Mouse (Mus musculus) ES-E14 (cell line): ENCODE data around the gene Fibp. TPM values are rescaled to one million over a fixed set of nuclear protein-coding genes. Genes with fewer than 3 reads are reported as not detected.
A peak's percentile ranks its signal among the peaks of the same experiment; 100 is the strongest.

Experiments
- DNase-seq: peaks from one replicate; pipeline ENCODE4 v3.0.0-alpha.2; 2013; ENCODE audit warnings: low read depth, low spot score
- H3K27ac ChIP-seq: 2 replicates; pipeline ENCODE4 v1.5.1; 2012; ENCODE audit warnings: low read depth, mild to moderate bottlenecking, low read length, moderate library complexity, mixed read lengths; ENCODE audit not compliant: poor library complexity, insufficient read depth, severe bottlenecking
- H3K36me3 ChIP-seq: 2 replicates; pipeline ENCODE4 v1.6.1; 2012; ENCODE audit warnings: mild to moderate bottlenecking, low read length, moderate library complexity, mixed read lengths; ENCODE audit not compliant: control insufficient read depth, poor library complexity, insufficient read depth, severe bottlenecking
- H3K4me1 ChIP-seq, 2 experiments: fragments of 150-350 bp in 1 of 2; sonication (generic) in 1 of 2; 2 replicates each; pipeline ENCODE4 v1.6.1; 2012; ENCODE audit warnings: low read length in 2 of 2, mild to moderate bottlenecking in 1 of 2, mixed read lengths in 1 of 2; ENCODE audit not compliant: control insufficient read depth in 2 of 2, insufficient read depth in 2 of 2, poor library complexity in 1 of 2
- H3K4me3 ChIP-seq, 2 experiments: fragments of 150-350 bp in 1 of 2; sonication (generic) in 1 of 2; 2 replicates each; pipeline ENCODE4 v1.5.1; 2012; ENCODE audit warnings: low read length in 2 of 2, low read depth in 1 of 2, mild to moderate bottlenecking in 1 of 2, mixed read lengths in 1 of 2; ENCODE audit not compliant: insufficient read depth in 1 of 2, poor library complexity in 1 of 2, severe bottlenecking in 1 of 2
- H3K9ac ChIP-seq: 2 replicates; pipeline ENCODE4 v1.6.1; 2012; ENCODE audit warnings: low read depth, mild to moderate bottlenecking, low read length, mixed read lengths; ENCODE audit not compliant: poor library complexity, insufficient read depth, severe bottlenecking
- H3K9me3 ChIP-seq: fragments of 150-350 bp; sonication (generic); 2 replicates; pipeline ENCODE4 v1.6.1; 2012; ENCODE audit warnings: low read depth, mild to moderate bottlenecking, low read length; ENCODE audit not compliant: control insufficient read depth, insufficient read depth
- CHD2 ChIP-seq: IDR thresholded peaks from 2 replicates; pipeline ENCODE4 v1.6.1; 2014; ENCODE audit warnings: mild to moderate bottlenecking, low read depth, low read length, inconsistent platforms
- HCFC1 ChIP-seq: IDR thresholded peaks from 2 replicates; pipeline ENCODE4 v1.6.1; 2012; ENCODE audit warnings: low read length, inconsistent platforms, borderline replicate concordance; ENCODE audit not compliant: insufficient read depth
- MAFK ChIP-seq: IDR thresholded peaks from 2 replicates; pipeline ENCODE4 v1.6.1; 2014; ENCODE audit warnings: mild to moderate bottlenecking, low read depth, low read length, inconsistent platforms; ENCODE audit not compliant: insufficient read depth
- ZC3H11A ChIP-seq: IDR thresholded peaks from 2 replicates; pipeline ENCODE4 v1.6.1; 2012; ENCODE audit warnings: low read depth, mild to moderate bottlenecking, inconsistent platforms, low read length, borderline replicate concordance
- ZNF384 ChIP-seq: IDR thresholded peaks from 2 replicates; pipeline ENCODE4 v1.6.1; 2012; ENCODE audit warnings: low read depth, low read length, inconsistent platforms
- in situ Hi-C, 2 experiments: fragments of 600-800 bp; cut with MboI; formaldehyde crosslinking; loops; one replicate each; pipeline ENCODE4 v1.15.1; 2025; ENCODE audit warnings: low sequenced_read_pairs in 2 of 2, inconsistent platforms in 1 of 2; ENCODE audit not compliant: unreplicated experiment in 2 of 2
- total RNA-seq: library from RNA; depleted of rRNA; stranded (reverse); fragments of 300-350 nt; gene quantifications from 2 replicates; pipeline ENCODE4 v1.2.3, GENCODE M21; 2012

Fibp gene
- total RNA-seq, 1 experiment = 52.4 TPM

- TF ChIP-seq ZNF384 (no peak), CHD2 (no peak), HCFC1 (no peak)
- peak overlapping the region; percentile 84 to 93 for H3K4me3 ChIP-seq
- in situ Hi-C loops = no loop called here
- peaks cover 6 to 14% of the 10 kb centered on the region in 2 experiments; a peak in 3 of 4 replicates for H3K4me1 ChIP-seq
- H3K9ac ChIP-seq = peak overlapping the region; percentile 93
- no peaks in the 10 kb centered on the region for H3K9me3 ChIP-seq
- no peak overlapping the region for H3K27ac ChIP-seq
- peaks cover 20% of the 10 kb centered on the region; the same call in 1 of the 2 replicates for H3K36me3 ChIP-seq
- DNase-seq = no peak
Observed at GRCm38 (mm10) chr19:5425906-5426565, 34.4 kb upstream of the Fibp start.

- DNase-seq = no peak
- in situ Hi-C loops = no loop called here
- H3K9me3 ChIP-seq = no peaks in the 10 kb centered on the region
- no peak overlapping the region; a peak in 1 of 4 replicates for H3K4me3 ChIP-seq
- no peak for TF ChIP-seq CHD2
- TF ChIP-seq ZC3H11A = no peak
- no peak for TF ChIP-seq HCFC1
- no peak for TF ChIP-seq MAFK
- TF ChIP-seq ZNF384 = no peak
- no peak overlapping the region for H3K27ac ChIP-seq
- peaks cover 20% of the 10 kb centered on the region; the same call in 1 of the 2 replicates for H3K36me3 ChIP-seq
- peaks cover 6 to 14% of the 10 kb centered on the region in 2 experiments; a peak in 3 of 4 replicates for H3K4me1 ChIP-seq
- H3K9ac ChIP-seq = no peak overlapping the region
Observed at GRCm38 (mm10) chr19:5426640-5427290, 33.6 kb upstream of the Fibp start.

- Histone ChIP-seq H3K9ac (no peak overlapping the region), H3K4me1 (peaks cover 6 to 15% of the 10 kb centered on the region in 2 experiments; a peak in 3 of 4 replicates), H3K9me3 (no peaks in the 10 kb centered on the region), H3K27ac (no peak overlapping the region), H3K36me3 (peaks cover 13% of the 10 kb centered on the region; the same call in 1 of the 2 replicates), H3K4me3 (no peak overlapping the region)
- in situ Hi-C loops = no loop called here
- no peak for DNase-seq
- no peak for TF ChIP-seq ZC3H11A
- no peak for TF ChIP-seq CHD2
- TF ChIP-seq MAFK = no peak
- no peak for TF ChIP-seq ZNF384
- no peak for TF ChIP-seq HCFC1
Observed at GRCm38 (mm10) chr19:5428083-5428482, 32.3 kb upstream of the Fibp start.

GRCm38 (mm10) chr19:5429219-5429618 is 31.2 kb upstream of the Fibp start:
- in situ Hi-C loops = no loop called here
- H3K4me3 ChIP-seq = no peak overlapping the region

More at GRCm38 (mm10) chr19:5429219-5429618, 31.2 kb upstream of the Fibp start:
- TF ChIP-seq ZNF384 = no peak
- no peak for TF ChIP-seq HCFC1
- TF ChIP-seq MAFK = no peak
- Histone ChIP-seq H3K9ac (no peak overlapping the region), H3K27ac (no peak overlapping the region), H3K4me1 (peaks cover 3 to 17% of the 10 kb centered on the region in 2 experiments), H3K9me3 (no peaks in the 10 kb centered on the region), H3K36me3 (peaks cover 12% of the 10 kb centered on the region; the same call in 1 of the 2 replicates)
- DNase-seq = no peak
